Mouse (Mus musculus) left cerebral cortex, adult 6 months (tissue): Measurements from ENCODE around the gene Bdh1. TPM values are rescaled to one million over a fixed set of nuclear protein-coding genes. Genes with fewer than 3 reads are reported as not detected.

Experiments
- long read RNA-seq, 2 experiments: library from polyadenylated mRNA; unstranded; transcript quantifications; one replicate each; pipeline ENCODE4 v2.0.0; 2019 to 2020
- polyA plus RNA-seq: library from polyadenylated mRNA; unstranded; fragments of <200 nt; fragmentation: Nextera tagmentation; gene quantifications from 2 replicates; pipeline ENCODE4 v1.2.3, GENCODE M21; 2021

Bdh1 gene
- 91.7 and 92.2 TPM in 2 replicates for polyA plus RNA-seq
- long read RNA-seq, experiment 1, transcript Bdh1-203 (7 exons, 3,122 nt): major isoform, 169 of 195 reads
- long read RNA-seq, experiment 1, transcript Bdh1-207 (8 exons, 3,162 nt): minor isoform, 6 of 195 reads
- long read RNA-seq, experiment 1, partial matches to known transcripts: 1 of 195 reads
- long read RNA-seq, experiment 1, other reads (novel, unspliced or antisense): 19 of 195 reads
- long read RNA-seq, experiment 2, transcript Bdh1-203 (7 exons, 3,122 nt): major isoform, 22 of 27 reads
- long read RNA-seq, experiment 2, partial matches to known transcripts: 2 of 27 reads
- long read RNA-seq, experiment 2, other reads (novel, unspliced or antisense): 3 of 27 reads

DNA sequence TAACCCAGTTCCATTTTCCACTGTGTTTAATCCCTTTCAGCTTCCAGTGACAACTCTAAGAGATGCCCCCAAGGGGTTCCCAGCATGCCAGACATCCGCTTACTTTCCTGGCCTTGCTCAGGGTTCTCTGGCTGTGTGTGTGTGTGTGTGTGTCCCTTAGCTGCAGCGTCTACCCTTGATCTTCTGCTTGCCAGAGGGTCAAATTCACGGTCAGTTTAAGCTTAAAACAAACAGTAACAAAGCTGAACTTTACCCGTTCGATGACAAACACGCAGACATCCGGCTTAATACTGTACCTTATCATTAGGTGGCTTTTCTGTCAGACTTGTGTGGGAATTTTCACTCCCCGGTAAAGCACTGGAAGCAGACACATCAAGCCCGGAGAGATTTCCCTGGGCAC lies at the start of gene Bdh1:
Gene Bdh1 (plus strand): TSS at position 281 of the 400 bp plus-strand sequence.

Other genes starting within 250 kb of the Bdh1 start
- gene Acap2, start 221.0 kb upstream of the Bdh1 start, polyA plus RNA-seq: 13.2 and 13.4 TPM in 2 replicates
- gene Ppp1r2, start 147.0 kb upstream of the Bdh1 start, polyA plus RNA-seq: 105 and 120 TPM in 2 replicates
- gene Apod, start 107.5 kb upstream of the Bdh1 start, polyA plus RNA-seq: 274 and 367 TPM in 2 replicates
- gene Dlg1, start 241.2 kb downstream of the Bdh1 start, polyA plus RNA-seq: 25.3 and 27.6 TPM in 2 replicates